Comparison of ENCODE assay signal across 16 mouse cellular contexts in genomic region chr8:126707300-126707902, GRCm38 (mm10).
DNase-seq lines count a peak whose midpoint lies in the region; ATAC-seq and TF ChIP-seq lines count a peak whose summit lies in the region.
"Had no signal": no experiment of that assay in that cellular context is flagged by ENCODE, and none has a peak within 500 bp of the region (broad histone marks: within the 10 kb centered on the region; RNA-seq: fewer than 3 reads in every experiment).

No protein-coding gene starts in this region.

- H3K4me1 ChIP-seq in kidney, adult 2 months (ENCODE audit: control insufficient read depth, insufficient read depth, low read length): no peaks in the 10 kb centered on the region
- H3K4me1 ChIP-seq in limb, embryonic 13.5 days: peaks cover 12% of the 10 kb centered on the region
- H3K4me1 ChIP-seq: neural tube, embryonic 12.5 days had no signal

- H3K4me3 ChIP-seq in kidney, adult 2 months (ENCODE audit: insufficient read depth, low read depth, low read length): no peak overlapping the region
- no peak overlapping the region for H3K4me3 ChIP-seq in limb, embryonic 13.5 days
- H3K4me3 ChIP-seq: neural tube, embryonic 12.5 days had no signal

- TF ChIP-seq CTCF in kidney, adult 2 months (conservative IDR thresholded peaks at IDR 0.05; ENCODE audit: insufficient read depth, insufficient read length, low read depth, low read length): no peak; the same call in 1 of the 2 replicates

- no peaks in the 10 kb centered on the region for H3K36me3 ChIP-seq in kidney, adult 2 months (ENCODE audit: control insufficient read depth, insufficient read depth, low read length)
- no peaks in the 10 kb centered on the region for H3K36me3 ChIP-seq in limb, embryonic 13.5 days
- H3K36me3 ChIP-seq: neural tube, embryonic 12.5 days had no signal

- peak; percentile 33 for DNase-seq in kidney, adult 2 months
- DNase-seq in kidney, postnatal 10 days: no peak
- peak; percentile 66 for DNase-seq in retina, postnatal 1 day
- no peak for DNase-seq in retina, embryonic 14.5 days (ENCODE audit: low spot score)
- DNase-seq in spleen, postnatal 14 days (ENCODE audit: low spot score in 2 of 2): no peak
- DNase-seq: adrenal gland, adult 2 months; cerebellum, adult 11 months; gastrocnemius, postnatal 14 days; kidney, adult 18-20 months; right cerebral cortex, adult 18-20 months; thymus, postnatal 25 days had no signal

- H3K9me3 ChIP-seq in limb, embryonic 13.5 days: no peaks in the 10 kb centered on the region
- H3K9me3 ChIP-seq: neural tube, embryonic 12.5 days had no signal

- no peaks in the 10 kb centered on the region for H3K27me3 ChIP-seq in kidney, adult 2 months (replicated peaks; ENCODE audit: control insufficient read depth, insufficient read depth, low read length)
- H3K27me3 ChIP-seq in limb, embryonic 13.5 days: no peaks in the 10 kb centered on the region
- H3K27me3 ChIP-seq: neural tube, embryonic 12.5 days; Patski had no signal

- H3K27ac ChIP-seq in kidney, adult 2 months (ENCODE audit: insufficient read depth, low read depth, low read length): no peak overlapping the region
- H3K27ac ChIP-seq in limb, embryonic 13.5 days: peak overlapping the region; percentile 55; the same call in 1 of the 2 replicates
- H3K27ac ChIP-seq: neural tube, embryonic 12.5 days had no signal

- no peak for TF ChIP-seq POLR2A in kidney, adult 2 months (IDR thresholded peaks at IDR 0.05; ENCODE audit: low read depth, low read length)

- H3K4me2 ChIP-seq in limb, embryonic 13.5 days (replicated peaks): no peak overlapping the region
- H3K4me2 ChIP-seq: neural tube, embryonic 12.5 days had no signal

- WGBS in kidney, adult 2 months: 82% methylated on average over 6 of the region's 6 CpGs
- 63% methylated on average over 6 of the region's 6 CpGs for whole genome bisulfite sequencing in limb, embryonic 13.5 days

- 0 out of 2 replicates have a peak overlapping the region, but pooled peaks have one; percentile 26 for H3K9ac ChIP-seq in limb, embryonic 13.5 days
- H3K9ac ChIP-seq: neural tube, embryonic 12.5 days had no signal

- no peak for ATAC-seq in limb, embryonic 13.5 days (ENCODE audit: low FRiP score, low read depth)
- no peak for ATAC-seq in CD4-positive, CD25-positive, alpha-beta regulatory T cell, adult 4 months
- ATAC-seq: forebrain, embryonic 16.5 days; Patski had no signal

Comparison
In these comparisons a context has a peak if more than half of its experiments do, and no peak if none do; other contexts are left out.
1. DNase-seq: peak in kidney, adult 2 months (single experiment) and retina, postnatal 1 day (single experiment); none in kidney, postnatal 10 days (single experiment), retina, embryonic 14.5 days (single experiment) and spleen, postnatal 14 days (0 of 2).